Mouse (Mus musculus) CD4-positive, CD25-positive, alpha-beta regulatory T cell, adult 2 months (primary cell): ENCODE results near the gene Crnkl1.
A peak's percentile ranks its signal among the peaks of the same experiment; 100 is the strongest.

Experiments
- DNase-seq: peaks from one replicate; pipeline ENCODE4 v3.0.0-alpha.2; 2012; ENCODE audit warnings: low read depth, low spot score

The Crnkl1 gene

DNA sequence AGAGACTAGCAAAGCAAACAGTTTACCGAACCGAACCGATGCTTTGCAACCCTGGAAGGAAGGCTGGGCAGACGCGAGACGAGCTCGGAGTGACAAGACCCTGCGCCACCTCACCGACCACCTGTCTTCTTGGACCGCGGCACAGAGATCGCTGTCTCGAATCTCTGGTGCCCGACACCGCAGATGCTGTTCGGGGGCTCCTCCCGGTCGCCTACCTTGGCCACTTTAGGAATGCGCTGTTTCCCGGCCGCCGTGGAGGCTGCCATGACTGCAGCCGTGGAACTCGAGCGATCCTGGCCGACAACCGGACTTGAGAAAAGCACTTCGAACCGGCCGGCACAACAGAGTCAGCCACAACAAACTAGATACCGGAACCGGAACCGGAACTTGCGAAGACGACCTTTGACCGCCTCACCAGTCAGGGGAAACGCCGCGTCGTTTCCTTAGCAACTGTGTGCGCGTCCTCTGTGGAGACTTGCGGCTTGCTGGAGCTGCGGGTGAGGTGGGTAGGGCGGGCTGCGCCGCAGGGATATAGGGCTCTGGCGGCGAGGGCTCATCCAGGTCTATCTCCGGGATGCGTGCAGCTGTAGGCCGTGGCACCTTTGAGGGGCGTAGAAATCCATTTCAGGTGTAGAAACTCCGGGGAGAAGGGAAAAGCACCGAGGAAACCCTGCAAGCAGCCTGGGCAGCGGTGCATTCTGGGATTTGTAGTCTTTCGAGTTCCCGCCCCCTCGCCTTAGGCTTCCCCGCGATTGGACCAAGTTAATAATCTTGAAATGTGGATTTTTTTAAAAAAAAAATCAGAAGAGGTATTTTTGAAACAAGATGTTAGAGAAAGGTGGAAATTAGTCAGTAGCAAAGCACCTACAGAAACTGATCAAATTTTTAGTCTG lies at the start of gene Crnkl1, which contains the start of gene Cfap61:
Gene Crnkl1 (minus strand): TSS at position 676 of the 893 bp plus-strand sequence.
Gene Cfap61 (plus strand): TSS at position 446 of the 893 bp plus-strand sequence.
- DNase-seq: peak; percentile 97

GRCm38 (mm10) chr2:145982317-145983045 lies 47.7 kb upstream of the Crnkl1 start:
- DNase-seq: no peak

GRCm38 (mm10) chr2:145981699-145982112 lies 46.9 kb upstream of the Crnkl1 start:
- no peak for DNase-seq

DNA sequence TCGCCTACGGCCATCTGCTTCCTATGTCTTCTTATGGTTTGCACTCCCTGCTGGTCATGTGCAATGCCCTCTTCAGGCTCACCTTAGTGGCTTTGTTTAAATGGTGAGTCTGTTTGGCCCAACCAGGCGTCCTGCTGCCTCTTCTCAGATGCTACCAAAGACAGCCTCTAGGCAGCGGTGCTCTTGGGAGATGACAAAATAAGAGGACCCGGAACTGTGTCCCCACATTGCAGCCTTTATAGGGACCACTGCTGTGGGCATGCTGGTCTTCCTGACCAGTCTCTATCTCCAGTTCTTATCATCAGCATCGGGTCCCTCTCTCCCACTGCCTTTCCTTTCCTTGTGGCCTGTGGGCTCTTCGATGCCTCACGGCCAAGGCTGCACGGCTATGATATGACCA lies 46.1 kb upstream of the Crnkl1 start:
- DNase-seq: no peak

DNA sequence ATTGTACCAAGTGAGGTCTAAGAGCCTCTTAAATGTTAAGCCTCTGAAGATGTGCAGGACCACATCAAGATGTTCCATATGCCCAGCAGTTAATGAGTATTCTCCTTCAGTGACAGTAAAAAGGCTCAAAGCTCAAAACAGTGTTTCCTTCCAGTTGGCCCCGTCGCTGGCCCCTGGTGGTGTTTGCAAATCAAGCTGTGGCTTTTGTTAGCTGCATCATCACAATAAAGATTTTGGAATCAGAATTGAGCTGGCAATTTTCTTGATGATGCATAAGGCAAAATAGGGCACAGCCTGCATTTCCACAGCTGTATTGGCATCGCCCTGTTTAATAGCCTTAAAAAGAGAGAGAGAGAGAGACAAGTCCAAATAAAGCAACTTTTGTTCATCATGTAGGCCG lies 44.8 kb upstream of the Crnkl1 start:
- no peak for DNase-seq

GRCm38 (mm10) chr2:145972571-145972970 lies 37.8 kb upstream of the Crnkl1 start:
- no peak for DNase-seq

- no peak for DNase-seq
Measured at GRCm38 (mm10) chr2:145971237-145972010, 36.6 kb upstream of the Crnkl1 start.

DNA sequence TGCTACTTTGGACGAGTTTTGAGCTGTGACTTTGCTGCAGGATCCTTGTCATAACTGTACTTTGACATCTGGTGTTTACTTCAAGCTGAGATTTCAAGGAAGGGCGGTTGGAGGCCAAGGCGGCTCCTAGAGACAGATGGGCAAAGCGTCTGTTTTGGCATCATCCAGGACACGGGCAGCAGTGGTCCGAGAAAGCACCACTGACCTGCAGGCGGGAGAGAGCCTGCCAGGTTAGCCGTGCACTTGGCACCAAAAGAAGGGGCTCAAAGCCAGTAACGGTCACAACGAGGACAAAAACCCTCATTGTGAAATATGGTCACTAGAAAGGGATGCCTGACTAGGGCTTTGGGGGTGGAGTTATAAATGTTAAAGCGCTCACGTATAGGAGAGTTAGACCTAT lies 35.9 kb upstream of the Crnkl1 start:
- DNase-seq: no peak

DNA sequence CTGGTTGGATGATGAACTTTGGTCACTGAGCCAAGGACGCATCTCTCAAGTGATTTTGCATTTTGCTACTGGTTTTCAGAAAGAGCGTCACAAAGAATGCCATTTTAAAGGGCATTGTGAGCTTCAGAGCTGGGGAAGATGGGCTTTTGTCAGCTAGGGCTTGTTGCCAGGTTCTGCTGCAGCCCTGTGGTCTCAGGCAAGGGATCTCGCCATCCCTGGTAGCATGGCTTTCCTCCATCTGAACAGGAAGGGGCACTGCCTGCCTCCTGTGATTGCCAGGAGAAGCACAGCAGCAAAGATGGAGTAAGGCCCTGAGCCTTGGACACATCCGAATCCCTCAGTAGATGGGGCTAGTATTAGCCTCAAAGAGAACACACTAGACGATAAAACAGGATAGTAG lies 27.0 kb upstream of the Crnkl1 start:
- no peak for DNase-seq

GRCm38 (mm10) chr2:145958551-145958950 lies 23.7 kb upstream of the Crnkl1 start:
- no peak for DNase-seq

DNA sequence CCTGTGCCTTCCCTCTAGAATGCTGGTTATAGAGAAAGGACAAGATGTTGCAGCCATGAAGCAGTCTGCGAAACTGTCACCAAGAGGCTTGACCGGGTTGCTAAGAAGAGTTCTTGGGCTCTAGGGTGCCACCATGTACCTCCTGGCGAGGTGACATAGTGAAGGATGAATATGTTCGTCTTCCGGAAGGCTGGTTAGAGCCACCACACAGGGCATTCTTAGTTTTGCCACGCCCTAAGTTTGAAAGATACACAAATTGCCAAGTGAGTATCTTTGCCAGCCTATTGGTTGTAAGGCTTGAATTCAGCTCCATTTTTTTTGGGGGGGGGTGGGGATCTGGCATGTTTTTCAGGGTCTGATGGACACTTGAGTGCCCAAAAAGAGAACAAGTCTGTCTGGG lies 23.3 kb upstream of the Crnkl1 start:
- no peak for DNase-seq

- peak; percentile 49 for DNase-seq
Measured at GRCm38 (mm10) chr2:145957450-145957849, 22.6 kb upstream of the Crnkl1 start.

- no peak for DNase-seq
Measured at GRCm38 (mm10) chr2:145956318-145956717, 21.5 kb upstream of the Crnkl1 start.

GRCm38 (mm10) chr2:145955844-145956243 lies 21.0 kb upstream of the Crnkl1 start:
- no peak for DNase-seq

DNA sequence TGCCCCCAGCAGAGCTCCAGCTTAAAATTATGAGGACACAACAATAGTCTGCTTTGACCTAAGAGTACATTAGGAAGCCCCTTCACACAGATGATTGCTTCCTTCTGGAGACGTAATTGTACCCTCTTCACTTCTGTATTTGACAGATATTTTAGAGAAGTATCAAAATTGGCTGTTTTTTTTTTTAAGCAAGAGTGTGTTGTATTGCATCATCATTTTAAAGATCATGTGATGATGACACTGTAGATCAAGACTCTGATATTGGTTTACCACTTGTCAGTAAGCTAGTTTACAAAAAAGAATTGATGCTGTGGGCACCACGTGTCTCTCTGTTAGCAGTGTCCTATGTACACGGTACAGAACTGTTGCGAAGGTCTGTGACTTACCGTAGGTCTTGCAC lies 17.9 kb upstream of the Crnkl1 start:
- no peak for DNase-seq

GRCm38 (mm10) chr2:145950239-145950638 lies 15.4 kb upstream of the Crnkl1 start:
- no peak for DNase-seq

- DNase-seq: no peak
Measured at GRCm38 (mm10) chr2:145949475-145950068, 14.8 kb upstream of the Crnkl1 start.

DNA sequence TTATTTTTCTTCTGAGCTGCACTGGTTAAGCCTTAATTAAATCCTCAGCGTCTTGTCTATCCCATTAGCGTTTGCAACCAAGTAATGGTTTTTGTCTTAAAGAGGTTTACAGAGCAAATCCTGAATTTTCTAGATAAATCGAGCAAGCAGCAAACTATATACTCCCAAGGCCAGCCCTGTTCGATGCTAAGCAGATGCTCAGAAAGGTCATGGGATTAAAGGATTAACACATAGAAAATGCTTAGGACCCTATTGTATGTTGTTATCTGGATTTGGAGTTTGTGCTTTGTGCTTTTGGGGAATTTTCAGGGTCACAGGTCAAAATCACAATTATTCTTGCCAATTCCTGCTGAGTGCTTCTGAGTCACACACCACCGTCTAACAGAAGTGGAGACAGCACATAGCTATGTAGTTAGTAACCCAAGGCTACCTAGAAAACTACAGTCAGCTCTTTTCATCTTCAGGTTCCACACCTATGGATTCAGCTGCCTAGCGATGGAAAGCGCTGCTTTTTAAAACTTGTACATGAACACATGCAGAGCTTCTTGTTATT lies 13.7 kb upstream of the Crnkl1 start:
- DNase-seq: no peak

GRCm38 (mm10) chr2:145944286-145944685 lies 9.5 kb upstream of the Crnkl1 start:
- DNase-seq: no peak

- no peak for DNase-seq
Measured at GRCm38 (mm10) chr2:145941403-145941802, 6.6 kb upstream of the Crnkl1 start.

DNA sequence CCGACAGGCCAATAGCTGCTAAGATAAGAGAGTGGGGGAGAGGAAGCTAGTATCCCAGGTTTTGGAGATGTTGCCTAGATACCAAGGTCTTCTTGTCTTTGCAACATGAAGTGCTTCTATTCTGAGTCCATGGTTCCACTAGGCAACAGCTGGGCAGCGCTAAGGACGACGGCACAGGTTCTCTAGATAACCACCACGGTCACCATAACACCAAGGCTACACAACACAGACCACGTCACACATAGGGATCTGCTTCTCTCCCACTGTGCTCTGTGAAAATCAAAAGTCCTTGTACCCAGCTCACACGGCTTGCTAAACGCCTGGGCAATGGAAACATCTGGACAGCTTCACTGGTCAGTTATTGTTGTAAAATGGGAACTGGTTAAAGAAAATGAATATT lies 2.2 kb upstream of the Crnkl1 start:
- no peak for DNase-seq
